Mouse (Mus musculus) Muller cell, postnatal 12 days (primary cell): Measurements from ENCODE around the gene Prkce.

Experiments used
- DNase-seq: peaks from one replicate; pipeline ENCODE4 v3.0.0-alpha.2; 2015; ENCODE audit errors: inconsistent ontology term

Prkce gene

GRCm38 (mm10) chr17:86225488-86226186 lies 58.1 kb downstream of the Prkce start:
- no peak for DNase-seq

- no peak for DNase-seq
These were observed 58.6 kb downstream of the Prkce start for GRCm38 (mm10) chr17:86226198-86226597.

DNA sequence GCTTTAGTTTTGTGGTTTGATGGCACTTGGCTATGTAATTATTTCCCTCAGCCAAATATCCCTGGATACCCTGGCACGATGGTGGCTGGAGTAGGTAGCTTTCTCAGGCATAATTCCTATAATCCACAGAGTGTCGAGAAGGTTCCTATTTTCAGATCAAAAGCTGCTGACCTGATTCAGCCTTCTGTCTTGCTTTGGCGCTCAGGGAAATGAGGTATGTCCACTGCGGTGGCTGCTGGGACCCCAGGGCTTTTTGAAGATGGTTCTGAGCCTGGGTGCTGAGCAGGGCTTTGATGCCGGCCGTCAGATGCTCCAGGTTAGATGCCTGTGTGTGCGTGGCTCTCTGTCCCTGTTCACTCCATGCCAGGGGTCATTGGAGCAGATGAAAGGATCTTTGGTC lies 59.0 kb downstream of the Prkce start:
- no peak for DNase-seq

DNA sequence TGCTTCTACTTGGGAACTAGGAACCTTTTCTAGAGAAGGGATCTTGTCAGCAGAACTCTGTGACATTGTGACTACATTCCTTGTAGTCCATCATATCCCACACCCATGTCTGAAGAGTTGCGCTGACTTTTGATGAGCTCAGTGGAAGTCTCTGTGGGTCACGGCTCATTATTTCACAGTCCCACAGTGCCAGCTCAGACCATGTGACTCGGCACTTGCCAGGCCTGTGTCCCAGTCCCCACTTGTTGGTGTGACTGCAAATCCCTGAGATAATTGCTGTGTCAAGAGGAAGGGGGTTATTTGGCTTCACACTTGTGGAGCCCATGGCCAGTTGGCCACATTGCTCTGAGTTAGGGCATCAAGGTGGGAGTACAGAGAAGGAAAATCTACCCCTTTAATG lies 59.8 kb downstream of the Prkce start:
- peak; percentile 40 for DNase-seq

- no peak for DNase-seq
These were observed 61.3 kb downstream of the Prkce start for GRCm38 (mm10) chr17:86228850-86229249.

GRCm38 (mm10) chr17:86230141-86230633 lies 62.6 kb downstream of the Prkce start:
- no peak for DNase-seq

- DNase-seq: no peak
These were observed 64.2 kb downstream of the Prkce start for GRCm38 (mm10) chr17:86231741-86232179.

DNA sequence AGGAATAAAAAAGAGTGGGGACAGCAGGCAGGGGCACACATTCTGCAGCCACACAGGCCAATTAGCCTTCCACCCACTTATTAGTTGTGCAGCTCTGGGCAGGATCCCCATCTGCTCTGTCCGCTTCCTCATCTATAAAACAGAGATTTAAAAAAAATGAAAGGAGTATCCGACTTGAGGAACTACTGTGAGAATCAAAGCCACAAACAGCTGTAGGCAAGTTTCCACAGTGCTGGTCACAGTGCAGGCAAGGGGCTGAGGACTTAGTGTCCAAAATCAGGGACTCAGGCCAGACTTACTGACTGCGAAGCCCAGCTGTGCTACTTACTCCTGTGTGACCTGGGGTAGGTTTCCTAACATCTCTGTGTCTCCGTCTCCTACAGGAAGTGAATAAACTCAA lies 64.7 kb downstream of the Prkce start:
- no peak for DNase-seq

GRCm38 (mm10) chr17:86234587-86235150 lies 67.1 kb downstream of the Prkce start:
- no peak for DNase-seq

DNA sequence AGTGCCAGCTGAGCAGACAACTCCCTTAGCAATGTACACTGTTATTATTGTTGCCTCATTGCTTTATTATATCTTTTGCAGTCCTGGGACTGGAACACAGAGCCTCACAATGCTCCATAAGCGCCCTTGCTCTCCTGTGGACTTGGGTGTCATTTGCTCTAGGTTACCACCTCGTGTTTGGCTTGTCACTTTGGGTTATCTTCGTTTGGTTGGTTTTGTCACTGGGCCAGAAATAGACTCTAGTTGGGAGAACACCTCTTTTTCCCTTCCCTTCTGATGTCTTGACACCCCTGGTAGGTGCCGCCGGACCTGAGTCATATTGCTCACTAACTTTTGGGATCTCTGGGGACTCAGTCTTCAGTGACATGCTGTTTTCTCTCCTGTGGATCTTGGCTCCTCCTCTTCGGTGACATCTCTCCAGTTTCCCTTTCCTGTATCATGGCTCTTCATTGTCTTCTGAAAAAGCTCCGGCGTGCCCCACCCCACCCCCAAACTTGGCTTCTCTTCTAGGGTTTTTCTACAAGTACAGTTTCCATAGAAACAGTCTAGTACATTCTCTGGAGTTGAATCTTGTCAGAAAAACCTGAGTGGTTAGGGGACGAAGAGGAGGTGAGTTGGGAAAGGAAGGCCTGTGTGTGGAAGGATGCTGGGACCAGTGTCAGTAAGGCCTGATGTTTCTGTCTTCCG lies 68.6 kb downstream of the Prkce start:
- peak; percentile 44 for DNase-seq

GRCm38 (mm10) chr17:86236861-86237763 lies 69.5 kb downstream of the Prkce start:
- peak; percentile 73 for DNase-seq

- no peak for DNase-seq
These were observed 74.7 kb downstream of the Prkce start for GRCm38 (mm10) chr17:86242291-86242690.

DNA sequence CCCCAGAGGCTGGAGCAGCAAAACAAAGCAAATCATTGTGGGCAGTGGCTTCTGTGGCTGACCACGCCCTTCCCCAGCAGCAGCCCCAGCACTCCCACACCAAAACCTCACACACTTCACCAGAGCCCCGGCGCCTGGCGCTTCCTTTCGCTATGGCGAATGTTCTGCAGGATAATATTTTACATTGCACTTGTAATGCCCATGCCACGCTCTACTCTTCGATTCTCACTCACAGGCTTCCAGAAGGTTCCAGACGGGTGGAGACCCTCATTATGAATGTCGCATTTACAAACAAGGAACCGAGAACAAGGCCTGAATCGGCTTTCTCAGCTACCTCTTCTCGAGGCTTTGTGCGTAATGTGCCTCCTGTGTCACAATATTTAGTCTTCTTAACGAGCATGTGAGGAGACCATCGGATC lies 75.5 kb downstream of the Prkce start:
- no peak for DNase-seq

- DNase-seq: no peak
These were observed 76.8 kb downstream of the Prkce start for GRCm38 (mm10) chr17:86244397-86244796.

DNA sequence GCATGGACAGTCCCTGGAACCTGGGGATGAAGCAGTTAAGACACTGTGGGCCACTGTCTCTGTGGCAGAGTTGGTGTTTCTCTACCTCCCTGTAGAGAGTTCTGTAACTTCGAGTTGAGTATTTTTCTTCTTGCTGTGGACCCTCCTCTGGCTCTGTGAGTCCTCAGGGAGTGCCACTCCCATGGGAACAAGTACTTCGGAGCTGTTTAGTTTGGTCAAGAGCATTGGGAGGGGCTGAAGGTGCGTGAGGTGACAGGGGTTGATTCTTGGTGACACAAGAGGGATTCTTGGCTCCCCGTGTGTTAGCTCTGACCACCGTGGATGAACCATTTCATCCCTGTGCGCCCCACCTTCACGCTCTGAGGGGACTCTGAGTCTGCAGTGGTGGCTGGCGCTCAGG lies 81.2 kb downstream of the Prkce start:
- DNase-seq: no peak

DNA sequence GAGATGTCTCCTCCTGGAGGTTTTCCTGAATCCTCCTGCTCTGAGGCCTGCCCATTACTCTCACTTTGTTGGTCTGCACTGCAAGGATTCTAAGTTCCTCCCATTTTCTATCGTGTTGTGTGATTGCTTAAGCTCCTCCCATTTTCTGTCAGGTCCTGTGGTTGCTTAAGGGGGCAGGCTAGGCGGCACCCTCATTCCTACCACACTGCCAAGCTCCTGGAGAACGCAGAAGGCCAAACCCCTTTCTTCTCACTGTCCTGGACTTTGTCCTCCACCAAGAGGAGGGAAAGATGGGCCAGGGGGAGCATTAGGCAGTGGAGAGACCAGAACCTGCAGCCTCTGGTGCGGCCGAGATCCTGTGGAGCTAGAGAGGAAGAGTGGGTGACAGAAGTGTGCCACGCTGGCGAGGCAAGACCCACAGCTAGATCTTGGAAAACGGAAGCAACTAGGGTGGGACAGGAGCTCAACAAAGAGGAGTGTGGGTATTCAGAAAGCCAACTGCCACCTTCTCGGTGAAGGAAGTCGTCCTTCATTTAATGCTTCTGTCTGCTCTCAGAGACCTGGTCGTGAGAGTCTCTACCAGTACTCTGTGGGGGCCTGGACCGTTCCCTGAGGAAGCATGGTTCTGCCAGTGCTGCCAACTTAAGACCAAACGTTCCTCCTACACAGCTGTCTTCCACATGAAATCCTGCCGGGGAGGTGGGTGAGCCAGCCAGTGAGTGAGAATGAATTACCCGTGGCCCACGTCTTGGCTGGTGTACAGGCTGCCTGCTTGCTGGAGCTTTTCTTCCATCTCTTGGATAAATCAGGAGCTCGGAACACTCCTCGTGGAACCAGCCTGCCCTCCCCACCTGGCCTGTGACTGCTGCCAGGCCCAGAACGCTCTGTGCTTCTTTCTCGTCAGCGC lies 82.2 kb downstream of the Prkce start:
- DNase-seq: no peak

DNA sequence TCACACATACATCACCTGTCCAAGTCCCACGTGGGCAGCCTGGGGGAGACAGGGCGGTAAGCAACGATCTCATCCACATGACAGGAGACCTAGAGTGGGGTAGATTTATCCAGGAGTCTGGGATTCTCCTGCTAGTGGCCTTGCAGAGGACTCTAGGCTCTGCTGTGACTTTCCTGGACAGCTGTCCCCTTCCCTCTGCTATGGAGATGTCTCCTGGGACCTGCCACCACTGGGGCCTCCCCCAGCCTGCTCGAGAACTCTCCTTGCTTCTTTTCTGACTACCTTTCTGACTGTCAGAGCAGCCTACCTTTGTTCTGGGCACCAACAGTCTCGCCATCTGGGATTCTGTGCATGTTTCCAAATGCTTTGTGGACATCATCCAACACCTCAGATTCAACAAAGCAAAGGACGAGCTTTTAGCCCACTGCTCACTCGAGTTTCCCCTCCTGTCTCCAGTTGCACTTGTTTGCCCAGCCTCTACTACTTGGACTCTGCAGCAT lies 82.9 kb downstream of the Prkce start:
- DNase-seq: no peak

DNA sequence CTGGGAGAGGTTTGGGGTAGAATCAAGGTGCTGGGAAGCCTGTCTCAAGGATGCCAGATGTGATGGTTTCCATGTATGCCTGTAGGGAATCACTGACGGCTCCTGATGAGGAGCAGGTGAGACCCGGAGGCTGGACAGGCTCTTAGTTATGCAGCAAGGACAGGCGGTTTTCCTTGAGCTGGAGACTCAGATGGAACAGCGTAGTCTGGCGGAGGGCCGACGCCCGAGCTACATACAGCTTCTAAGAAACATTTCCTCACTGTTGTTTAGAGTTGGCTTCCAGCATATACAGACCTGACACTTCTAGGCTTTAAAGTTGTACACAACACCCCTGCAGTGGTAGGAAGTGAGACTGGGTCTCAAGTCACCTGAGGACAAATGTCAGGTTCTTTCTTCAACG lies 86.3 kb downstream of the Prkce start:
- no peak for DNase-seq

GRCm38 (mm10) chr17:86254285-86254684 lies 86.7 kb downstream of the Prkce start:
- peak; percentile 90 for DNase-seq

GRCm38 (mm10) chr17:86254978-86255377 lies 87.4 kb downstream of the Prkce start:
- DNase-seq: no peak

GRCm38 (mm10) chr17:86256730-86257131 lies 89.1 kb downstream of the Prkce start:
- DNase-seq: no peak
